Mouse (Mus musculus) cerebellum, adult 2 months (tissue): ENCODE results near the gene Myadm. TPM values are rescaled to one million over a fixed set of nuclear protein-coding genes. Genes with fewer than 3 reads are reported as not detected.
A peak's percentile ranks its signal among the peaks of the same experiment; 100 is the strongest.

Source experiments
- DNase-seq, 2 experiments: peaks; one replicate each; pipeline ENCODE4 v3.0.0; 2021
- H3K27ac ChIP-seq: fragments of 200-500 bp; 2 replicates; pipeline ENCODE4 v1.5.1; 2012; ENCODE audit warnings: low read length, control low read depth, inconsistent platforms; ENCODE audit not compliant: insufficient read depth
- H3K27me3 ChIP-seq: fragments of 200-500 bp; 2 replicates; pipeline ENCODE4 v1.6.1; 2012; ENCODE audit warnings: inconsistent platforms, mild to moderate bottlenecking, low read length, moderate library complexity; ENCODE audit not compliant: control insufficient read depth, insufficient read depth
- H3K4me1 ChIP-seq: fragments of 200-500 bp; 2 replicates; pipeline ENCODE4 v1.6.1; 2011; ENCODE audit warnings: low read length; ENCODE audit not compliant: control insufficient read depth, insufficient read depth
- H3K4me3 ChIP-seq: fragments of 200-500 bp; replicated peaks from 2 replicates; pipeline ENCODE3; 2011; ENCODE audit warnings: mild to moderate bottlenecking, low read depth, low read length, control low read depth; ENCODE audit not compliant: insufficient read depth
- CTCF ChIP-seq: fragments of 200-500 bp; IDR thresholded peaks from 2 replicates; pipeline ENCODE4 v1.5.1; 2011; ENCODE audit warnings: low read depth, mild to moderate bottlenecking, control low read depth, low read length, moderate library complexity, borderline replicate concordance; ENCODE audit not compliant: insufficient read depth
- POLR2A ChIP-seq: fragments of 200-500 bp; IDR thresholded peaks from 2 replicates; pipeline ENCODE4 v1.6.1; 2011; ENCODE audit warnings: low read length, control low read depth, borderline replicate concordance; ENCODE audit not compliant: insufficient read depth
- WGBS: fragments of 180-500 bp; shearing (Covaris S2); methylation state at CpG from one replicate; pipeline ENCODE4 v1.1.7; 2018; 5-methylcytosine and 5-hydroxymethylcytosine counted together
- polyA plus RNA-seq: library from polyadenylated mRNA; depleted of rRNA; stranded (reverse); fragments of >200 nt; gene quantifications from 2 replicates; pipeline ENCODE4 v1.2.3, GENCODE M21; 2012

Gene Myadm
- polyA plus RNA-seq, 1 experiment, result 43.3 TPM

GRCm38 (mm10) chr7:3301628-3302555 is 13.0 kb downstream of the Myadm start:
- H3K4me1 ChIP-seq, result 0 out of 2 replicates have a peak, but pooled peaks cover 3% of the 10 kb centered on the region
- TF ChIP-seq POLR2A (no peak), CTCF (no peak)
- 13% methylated on average over 33 of the region's 33 CpGs for WGBS
- peak; percentile 34 to 52 for DNase-seq
- no peak overlapping the region for H3K27ac ChIP-seq
- no peaks in the 10 kb centered on the region for H3K27me3 ChIP-seq
- H3K4me3 ChIP-seq, result peak overlapping the region; percentile 55

- WGBS, result 2% methylated on average over 16 of the region's 16 CpGs
- TF ChIP-seq POLR2A, result no peak
- TF ChIP-seq CTCF, result peak; percentile 28; the same call in 1 of the 2 replicates
- no peak overlapping the region for H3K27ac ChIP-seq
- 0 out of 2 replicates have a peak, but pooled peaks cover 3% of the 10 kb centered on the region for H3K4me1 ChIP-seq
- peak overlapping the region; percentile 55 for H3K4me3 ChIP-seq
- DNase-seq, result peak in 1 of 2 experiments; percentile 65
- H3K27me3 ChIP-seq, result no peaks in the 10 kb centered on the region
These were observed 13.8 kb downstream of the Myadm start for GRCm38 (mm10) chr7:3302556-3303275.

GRCm38 (mm10) chr7:3303276-3303781 is 14.4 kb downstream of the Myadm start:
- TF ChIP-seq POLR2A, result no peak
- no peak for TF ChIP-seq CTCF
- peak; percentile 58 to 60 for DNase-seq
- under 1% methylated on average over 29 of the region's 29 CpGs for WGBS
- Histone ChIP-seq H3K4me3 (peak overlapping the region; percentile 52), H3K4me1 (0 out of 2 replicates have a peak, but pooled peaks cover 3% of the 10 kb centered on the region), H3K27ac (no peak overlapping the region), H3K27me3 (no peaks in the 10 kb centered on the region)

GRCm38 (mm10) chr7:3303789-3304188 is 14.9 kb downstream of the Myadm start:
- DNase-seq, result no peak
- 9% methylated on average over 12 of the region's 12 CpGs for WGBS
- Histone ChIP-seq H3K27ac (no peak overlapping the region), H3K4me3 (peak overlapping the region; percentile 52), H3K4me1 (0 out of 2 replicates have a peak, but pooled peaks cover 3% of the 10 kb centered on the region), H3K27me3 (no peaks in the 10 kb centered on the region)
- TF ChIP-seq POLR2A (no peak), CTCF (no peak)

GRCm38 (mm10) chr7:3304298-3304697 is 15.4 kb downstream of the Myadm start:
- Histone ChIP-seq H3K4me1 (0 out of 2 replicates have a peak, but pooled peaks cover 3% of the 10 kb centered on the region), H3K27me3 (no peaks in the 10 kb centered on the region), H3K4me3 (peak overlapping the region; percentile 38), H3K27ac (no peak overlapping the region)
- TF ChIP-seq CTCF, result no peak
- TF ChIP-seq POLR2A, result no peak
- WGBS, result 12% methylated on average over 10 of the region's 10 CpGs
- peak; percentile 30 to 35 for DNase-seq

- Histone ChIP-seq H3K4me1 (no peaks in the 10 kb centered on the region), H3K27ac (no peak overlapping the region), H3K4me3 (no peak overlapping the region), H3K27me3 (no peaks in the 10 kb centered on the region)
- DNase-seq, result no peak
- TF ChIP-seq CTCF (no peak), POLR2A (no peak)
- 86% methylated on average over 3 of the region's 3 CpGs for WGBS
These were observed 17.5 kb downstream of the Myadm start for GRCm38 (mm10) chr7:3306400-3306799.

GRCm38 (mm10) chr7:3308646-3309045 is 19.8 kb downstream of the Myadm start:
- whole genome bisulfite sequencing, result 77% methylated on average over 4 of the region's 4 CpGs
- TF ChIP-seq CTCF, result no peak
- TF ChIP-seq POLR2A, result no peak
- Histone ChIP-seq H3K4me3 (no peak overlapping the region), H3K4me1 (no peaks in the 10 kb centered on the region), H3K27me3 (no peaks in the 10 kb centered on the region), H3K27ac (no peak overlapping the region)
- DNase-seq, result no peak

GRCm38 (mm10) chr7:3310233-3310632 is 21.4 kb downstream of the Myadm start:
- Histone ChIP-seq H3K4me3 (no peak overlapping the region), H3K27ac (no peak overlapping the region), H3K27me3 (no peaks in the 10 kb centered on the region), H3K4me1 (no peaks in the 10 kb centered on the region)
- no peak for TF ChIP-seq POLR2A
- no peak for TF ChIP-seq CTCF
- no peak for DNase-seq
- WGBS, result 97% methylated on average over 7 of the region's 7 CpGs
